Mouse (Mus musculus) ES-Bruce4 (cell line): ENCODE data around the gene Olfr458. TPM values are rescaled to one million over a fixed set of nuclear protein-coding genes. Genes with fewer than 3 reads are reported as not detected.

Experiments
- H3K27ac ChIP-seq: 2 replicates; pipeline ENCODE4 v1.5.1; 2012; ENCODE audit warnings: low read length, inconsistent platforms; ENCODE audit not compliant: insufficient read depth
- H3K27me3 ChIP-seq: 2 replicates; pipeline ENCODE4 v1.6.1; 2012; ENCODE audit warnings: mild to moderate bottlenecking, low read length, inconsistent platforms; ENCODE audit not compliant: control insufficient read depth, poor library complexity, insufficient read depth, severe bottlenecking
- H3K36me3 ChIP-seq: 2 replicates; pipeline ENCODE4 v1.6.1; 2012; ENCODE audit warnings: inconsistent platforms, mild to moderate bottlenecking, low read length, moderate library complexity; ENCODE audit not compliant: control insufficient read depth, poor library complexity, insufficient read depth, severe bottlenecking
- H3K4me1 ChIP-seq: one replicate; pipeline ENCODE4 v1.8.1; 2011; ENCODE audit warnings: low read length; ENCODE audit not compliant: control insufficient read depth, insufficient read depth
- H3K4me3 ChIP-seq: 2 replicates; pipeline ENCODE4 v1.5.1; 2011; ENCODE audit warnings: low read depth, mild to moderate bottlenecking, low read length
- H3K9ac ChIP-seq: 2 replicates; pipeline ENCODE4 v1.6.1; 2012; ENCODE audit warnings: low read depth, mild to moderate bottlenecking, inconsistent platforms; ENCODE audit not compliant: poor library complexity, severe bottlenecking
- H3K9me3 ChIP-seq: replicated peaks from 2 replicates; pipeline ENCODE4 v1.6.1; 2012; ENCODE audit warnings: mild to moderate bottlenecking, low read length, inconsistent platforms; ENCODE audit not compliant: control insufficient read depth, poor library complexity, insufficient read depth, severe bottlenecking
- CTCF ChIP-seq: IDR thresholded peaks from one replicate; pipeline ENCODE4 v1.8.1; 2011; ENCODE audit warnings: low read depth, low read length
- EP300 ChIP-seq: IDR thresholded peaks from 2 replicates; pipeline ENCODE4 v1.6.1; 2011; ENCODE audit warnings: low read depth, low read length; ENCODE audit not compliant: insufficient read depth
- POLR2A ChIP-seq: IDR thresholded peaks from one replicate; pipeline ENCODE4 v1.8.1; 2011; ENCODE audit warnings: low read length; ENCODE audit not compliant: insufficient read depth
- polyA plus RNA-seq: library from polyadenylated mRNA; stranded (reverse); fragments of >200 nt; gene quantifications from 2 replicates; pipeline ENCODE4 v1.2.4, GENCODE M21; 2011; ENCODE audit warnings: low read depth; ENCODE audit not compliant: missing spikeins, insufficient read depth, insufficient read length

Gene Olfr458
- polyA plus RNA-seq, 1 experiment: not detected

DNA sequence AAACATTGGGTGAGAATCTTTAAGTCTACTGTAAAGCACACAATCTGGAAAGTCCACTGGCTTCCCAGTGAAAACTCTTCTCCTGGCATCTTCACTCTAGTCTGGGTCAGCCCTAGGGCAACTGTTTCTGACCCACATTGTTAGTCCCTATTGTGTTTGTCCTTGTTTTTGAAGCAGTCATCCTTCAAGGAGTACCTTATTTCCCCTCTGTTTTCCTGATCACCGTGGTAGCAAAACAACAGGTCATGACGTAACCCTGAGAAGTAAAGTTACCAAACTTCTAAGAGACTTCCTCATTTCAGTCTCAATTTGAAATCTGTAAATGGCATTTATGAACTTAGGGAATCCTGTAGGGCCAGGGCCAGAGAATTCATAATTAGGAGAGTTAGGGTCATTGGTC is 43.6 kb downstream of the Olfr458 start:
- no peak overlapping the region for H3K27ac ChIP-seq
- no peak for TF ChIP-seq CTCF
- TF ChIP-seq EP300: no peak
- no peak for TF ChIP-seq POLR2A
- no peaks in the 10 kb centered on the region for H3K27me3 ChIP-seq
- no peak overlapping the region for H3K4me3 ChIP-seq
- H3K4me1 ChIP-seq: no peaks in the 10 kb centered on the region
- no peak overlapping the region for H3K9ac ChIP-seq
- H3K36me3 ChIP-seq: no peaks in the 10 kb centered on the region
- no peaks in the 10 kb centered on the region for H3K9me3 ChIP-seq

DNA sequence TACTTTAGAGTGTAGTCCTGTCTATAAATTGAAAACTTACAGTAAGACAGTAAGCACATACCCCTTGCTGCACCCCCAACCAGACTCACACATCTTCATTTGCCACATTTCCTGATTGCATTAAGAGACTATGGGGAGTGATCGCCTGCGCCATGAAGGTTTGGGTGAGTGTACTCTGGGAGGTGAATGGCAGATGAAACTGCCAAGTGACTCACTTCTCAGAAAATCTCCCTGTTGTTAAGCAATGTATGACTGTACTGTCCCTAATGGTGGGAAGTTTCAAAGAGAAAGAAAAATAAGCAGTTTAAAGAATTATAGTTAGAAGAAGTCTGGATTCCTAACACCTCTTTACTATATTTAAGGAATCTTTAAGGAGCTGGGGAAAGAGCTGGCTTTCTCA is 45.6 kb downstream of the Olfr458 start:
- Histone ChIP-seq H3K4me3 (no peak overlapping the region), H3K9ac (no peak overlapping the region), H3K27ac (no peak overlapping the region), H3K27me3 (no peaks in the 10 kb centered on the region), H3K9me3 (no peaks in the 10 kb centered on the region), H3K4me1 (no peaks in the 10 kb centered on the region), H3K36me3 (no peaks in the 10 kb centered on the region)
- TF ChIP-seq CTCF: no peak
- TF ChIP-seq EP300: no peak
- TF ChIP-seq POLR2A: no peak

Other genes starting within 250 kb of the Olfr458 start
- gene Tas2r144, start 249.9 kb downstream of the Olfr458 start, polyA plus RNA-seq: not detected in 2 replicates
- 14.8 and 15.0 TPM in 2 replicates for gene Gstk1, start 219.3 kb downstream of the Olfr458 start, polyA plus RNA-seq
- 1.9 and 2.1 TPM in 2 replicates for gene Tmem139, start 203.2 kb downstream of the Olfr458 start, polyA plus RNA-seq
- gene Casp2, start 200.2 kb downstream of the Olfr458 start, polyA plus RNA-seq: 37.3 and 37.8 TPM in 2 replicates
- gene Clcn1, start 178.5 kb downstream of the Olfr458 start, polyA plus RNA-seq: 4.5 and 7.0 TPM in 2 replicates
- gene Fam131b, start 140.6 kb downstream of the Olfr458 start, polyA plus RNA-seq: 0.63 and 1.3 TPM in 2 replicates
- 42.6 and 52.2 TPM in 2 replicates for gene Zyx, start 115.6 kb downstream of the Olfr458 start, polyA plus RNA-seq
- 19.3 and 20.6 TPM in 2 replicates for gene Epha1, start 91.9 kb downstream of the Olfr458 start, polyA plus RNA-seq
- gene Tas2r143, start 65.0 kb downstream of the Olfr458 start, polyA plus RNA-seq: 1.5 TPM in 1 of 2 replicates, not detected in the other
- gene Tas2r135, start 59.8 kb downstream of the Olfr458 start, polyA plus RNA-seq: not detected in 2 replicates
- not detected in 2 replicates for gene Tas2r126, start 30.7 kb downstream of the Olfr458 start, polyA plus RNA-seq
- gene Olfr457, start 11.1 kb upstream of the Olfr458 start, polyA plus RNA-seq: not detected in 2 replicates
- gene Olfr456, start 22.0 kb upstream of the Olfr458 start, polyA plus RNA-seq: not detected in 2 replicates
- gene Olfr455, start 82.4 kb upstream of the Olfr458 start, polyA plus RNA-seq: not detected in 2 replicates
- not detected in 2 replicates for gene Tcaf3, start 132.5 kb upstream of the Olfr458 start, polyA plus RNA-seq
- gene Tcaf2, start 180.1 kb upstream of the Olfr458 start, polyA plus RNA-seq: 3.4 and 4.5 TPM in 2 replicates
- gene Tcaf1, start 244.9 kb upstream of the Olfr458 start, polyA plus RNA-seq: 25.2 and 35.6 TPM in 2 replicates